Mouse (Mus musculus) layer of hippocampus, postnatal 14 days (tissue): ENCODE measurements around the gene Dlx1. TPM values are rescaled to one million over a fixed set of nuclear protein-coding genes. Genes with fewer than 3 reads are reported as not detected.

Experiments used
- DNase-seq, 2 experiments: peaks; one replicate each; pipeline ENCODE4 v3.0.0; 2021 to 2022; ENCODE audit warnings: low spot score in 2 of 2, mixed read lengths in 1 of 2
- total RNA-seq, 2 experiments: library from RNA; stranded (reverse); gene quantifications; 2 replicates each; pipeline ENCODE4 v1.2.3; 2021

Dlx1 gene
- total RNA-seq, 2 experiments from 2014 or later: 18.4 to 24.4 TPM

GRCm38 (mm10) chr2:71545401-71545881, 17.5 kb downstream of the Dlx1 start:
- DNase-seq: peak in 1 of 2 experiments; percentile 26

GRCm38 (mm10) chr2:71545882-71546639, 18.1 kb downstream of the Dlx1 start:
- DNase-seq: peak in 1 of 2 experiments; percentile 17

- peak in 1 of 2 experiments; percentile 27 for DNase-seq
Measured at GRCm38 (mm10) chr2:71546640-71547071, 18.7 kb downstream of the Dlx1 start, which contains the start of gene Dlx2. Gene Dlx2, minus strand, starts transcription at chr2:71546754.

GRCm38 (mm10) chr2:71547829-71548228, 19.9 kb downstream of the Dlx1 start:
- peak; percentile 48 to 66 for DNase-seq

GRCm38 (mm10) chr2:71550330-71550729, 22.4 kb downstream of the Dlx1 start:
- DNase-seq: no peak

GRCm38 (mm10) chr2:71551704-71552103, 23.8 kb downstream of the Dlx1 start:
- DNase-seq: no peak

GRCm38 (mm10) chr2:71556071-71556470, 28.2 kb downstream of the Dlx1 start:
- DNase-seq: no peak

GRCm38 (mm10) chr2:71566466-71566865, 38.6 kb downstream of the Dlx1 start:
- no peak for DNase-seq

- no peak for DNase-seq
Measured at GRCm38 (mm10) chr2:71573736-71574135, 45.8 kb downstream of the Dlx1 start.

GRCm38 (mm10) chr2:71577059-71577458, 49.1 kb downstream of the Dlx1 start:
- no peak for DNase-seq

GRCm38 (mm10) chr2:71580632-71581466, 52.9 kb downstream of the Dlx1 start:
- peak; percentile 37 to 41 for DNase-seq

GRCm38 (mm10) chr2:71581488-71581887, 53.6 kb downstream of the Dlx1 start:
- DNase-seq: no peak

Other genes starting within 250 kb of the Dlx1 start
- gene Slc25a12, start 160.4 kb upstream of the Dlx1 start, total RNA-seq: 100 to 1,000 TPM; 164 to 174 TPM
- 10 to 100 TPM; 15.6 to 15.7 TPM for gene Hat1, start 139.2 kb upstream of the Dlx1 start, total RNA-seq
- 10 to 100 TPM; 23.3 to 25.0 TPM for gene Metap1d, start 74.8 kb upstream of the Dlx1 start, total RNA-seq
- 1 to 10 TPM; 6.2 to 7.5 TPM for gene Dlx2, start 18.6 kb downstream of the Dlx1 start, total RNA-seq
- gene Itga6, start 217.5 kb downstream of the Dlx1 start, total RNA-seq: 10 to 100 TPM; 38.9 to 39.4 TPM